Mouse (Mus musculus): Measurements from ENCODE around the gene Exd2. TPM values are rescaled to one million over a fixed set of nuclear protein-coding genes. Genes with fewer than 3 reads are reported as not detected.

The Exd2 gene
- polyA plus RNA-seq, 1 experiment from 2014 or later, result 19.6 TPM

DNA sequence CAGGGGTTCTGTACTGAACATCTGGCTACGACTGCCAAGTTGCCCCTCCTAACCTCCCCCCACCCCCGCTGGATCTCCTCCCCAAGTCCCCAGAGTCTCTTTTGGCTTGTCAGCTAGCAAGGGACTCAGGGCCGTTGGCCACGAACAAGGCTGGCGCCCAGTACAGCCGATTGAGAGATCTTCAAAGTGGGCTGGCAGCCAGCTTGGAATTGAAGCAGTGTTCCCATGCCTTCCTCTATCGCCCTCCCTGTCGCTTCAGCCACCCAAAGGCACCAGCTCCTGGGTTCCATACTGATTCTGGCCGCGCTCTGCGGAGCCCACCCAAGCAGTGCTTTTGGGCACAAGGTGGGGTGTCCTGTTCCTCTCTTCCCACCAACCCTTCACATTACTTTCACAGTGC, 86.8 kb downstream of the Exd2 start:
- Histone ChIP-seq H3K36me3 (no peaks in the 10 kb centered on the region), H3K4me2 (no peak overlapping the region), H3K27ac (ENCODE audit: poor library complexity, severe bottlenecking) (no peak overlapping the region), H3K9ac (no peak overlapping the region), H3K9me3 (replicated peaks) (no peaks in the 10 kb centered on the region), H3K27me3 (replicated peaks) (peaks cover 11% of the 10 kb centered on the region; the same call in 1 of the 2 replicates), H3K4me3 (no peak overlapping the region), H3K4me1 (replicated peaks) (no peaks in the 10 kb centered on the region)
- 73% methylated on average over 11 of the region's 11 CpGs for WGBS
- ATAC-seq (ENCODE audit: insufficient number of reproducible peaks, low FRiP score), result no peak

Other genes starting within 250 kb of the Exd2 start
- 63.6 and 65.0 TPM in 2 replicates for gene Actn1, start 202.7 kb upstream of the Exd2 start, polyA plus RNA-seq (2016; fragmentation: Nextera tagmentation; extraction: Ambion mirVana)
- 14.7 and 15.1 TPM in 2 replicates for gene Dcaf5, start 26.5 kb upstream of the Exd2 start, polyA plus RNA-seq (2016; fragmentation: Nextera tagmentation; extraction: Ambion mirVana)
- 2.1 and 2.2 TPM in 2 replicates for gene Galnt16, start 55.2 kb downstream of the Exd2 start, polyA plus RNA-seq (2016; fragmentation: Nextera tagmentation; extraction: Ambion mirVana)
- 22.3 and 24.1 TPM in 2 replicates for gene Slc39a9, start 180.8 kb downstream of the Exd2 start, polyA plus RNA-seq (2016; fragmentation: Nextera tagmentation; extraction: Ambion mirVana)
- 155 and 173 TPM in 2 replicates for gene Erh, start 181.2 kb downstream of the Exd2 start, polyA plus RNA-seq (2016; fragmentation: Nextera tagmentation; extraction: Ambion mirVana)
- 0.50 and 0.70 TPM in 2 replicates for gene Plekhd1, start 229.5 kb downstream of the Exd2 start, polyA plus RNA-seq (2016; fragmentation: Nextera tagmentation; extraction: Ambion mirVana)